Mouse (Mus musculus) forebrain, embryonic 16.5 days (tissue): Measurements from ENCODE around the gene Arhgdib. TPM values are rescaled to one million over a fixed set of nuclear protein-coding genes. Genes with fewer than 3 reads are reported as not detected.

Source experiments
- ATAC-seq: fragments of 200-750 bp; cut with Nextera tagmentation; 2 replicates; pipeline ENCODE4 v1.8.0; 2017; ENCODE audit warnings: mild to moderate bottlenecking, moderate library complexity
- H3K27ac ChIP-seq: fragments of 300-500 bp; sonication (generic); 2 replicates; pipeline ENCODE4 v1.5.1; 2014; ENCODE audit warnings: low read length, control low read depth
- H3K27me3 ChIP-seq: fragments of 300-500 bp; sonication (generic); replicated peaks from 2 replicates; pipeline ENCODE4 v1.6.1; 2014; ENCODE audit warnings: low read length; ENCODE audit not compliant: control insufficient read depth, insufficient read depth
- H3K36me3 ChIP-seq: fragments of 300-500 bp; sonication (generic); 2 replicates; pipeline ENCODE4 v1.6.1; 2014; ENCODE audit not compliant: control insufficient read depth, insufficient read depth
- H3K4me1 ChIP-seq: fragments of 300-500 bp; sonication (generic); replicated peaks from 2 replicates; pipeline ENCODE4 v1.6.1; 2014; ENCODE audit warnings: low read length; ENCODE audit not compliant: control insufficient read depth, insufficient read depth
- H3K4me2 ChIP-seq: fragments of 300-500 bp; sonication (generic); 2 replicates; pipeline ENCODE4 v1.6.1; 2014; ENCODE audit warnings: mild to moderate bottlenecking, low read length, control low read depth
- H3K4me3 ChIP-seq: fragments of 300-500 bp; sonication (generic); replicated peaks from 2 replicates; pipeline ENCODE4 v1.5.1; 2014; ENCODE audit warnings: mild to moderate bottlenecking, low read length, control low read depth
- H3K9ac ChIP-seq: fragments of 300-500 bp; sonication (generic); replicated peaks from 2 replicates; pipeline ENCODE4 v1.6.1; 2014; ENCODE audit warnings: low read depth, low read length, control low read depth
- H3K9me3 ChIP-seq: fragments of 300-500 bp; sonication (generic); 2 replicates; pipeline ENCODE4 v1.6.1; 2016; ENCODE audit warnings: low read length; ENCODE audit not compliant: control insufficient read depth
- WGBS: fragments of 180-500 bp; shearing (Covaris S2); extraction: QIAGEN DNeasy Blood & Tissue Kit; methylation state at CpG from one replicate; pipeline ENCODE4 v1.1.7; 2014; 5-methylcytosine and 5-hydroxymethylcytosine counted together
- polyA plus RNA-seq: library from polyadenylated mRNA; unstranded; fragments of >200 nt; fragmentation: Nextera tagmentation; extraction: Ambion mirVana; gene quantifications from 2 replicates; pipeline ENCODE4 v1.2.1, GENCODE M21; 2015

The Arhgdib gene
- polyA plus RNA-seq, 1 experiment from 2014 or later: 18.5 TPM

- no peak overlapping the region for H3K4me2 ChIP-seq
- no peak overlapping the region for H3K9ac ChIP-seq
- peaks cover 4% of the 10 kb centered on the region for H3K4me1 ChIP-seq
- H3K9me3 ChIP-seq: no peaks in the 10 kb centered on the region
- H3K4me3 ChIP-seq: no peak overlapping the region
- H3K27me3 ChIP-seq: no peaks in the 10 kb centered on the region
- no peak overlapping the region for H3K27ac ChIP-seq
- no peak for ATAC-seq
- no peaks in the 10 kb centered on the region for H3K36me3 ChIP-seq
- 83% methylated on average over 11 of the region's 11 CpGs for WGBS
These were observed 1.3 kb downstream of the Arhgdib start for GRCm38 (mm10) chr6:136940188-136940960.

- WGBS: 78% methylated on average over 13 of the region's 14 CpGs
These were observed 2.1 kb downstream of the Arhgdib start for GRCm38 (mm10) chr6:136939326-136940187.

DNA sequence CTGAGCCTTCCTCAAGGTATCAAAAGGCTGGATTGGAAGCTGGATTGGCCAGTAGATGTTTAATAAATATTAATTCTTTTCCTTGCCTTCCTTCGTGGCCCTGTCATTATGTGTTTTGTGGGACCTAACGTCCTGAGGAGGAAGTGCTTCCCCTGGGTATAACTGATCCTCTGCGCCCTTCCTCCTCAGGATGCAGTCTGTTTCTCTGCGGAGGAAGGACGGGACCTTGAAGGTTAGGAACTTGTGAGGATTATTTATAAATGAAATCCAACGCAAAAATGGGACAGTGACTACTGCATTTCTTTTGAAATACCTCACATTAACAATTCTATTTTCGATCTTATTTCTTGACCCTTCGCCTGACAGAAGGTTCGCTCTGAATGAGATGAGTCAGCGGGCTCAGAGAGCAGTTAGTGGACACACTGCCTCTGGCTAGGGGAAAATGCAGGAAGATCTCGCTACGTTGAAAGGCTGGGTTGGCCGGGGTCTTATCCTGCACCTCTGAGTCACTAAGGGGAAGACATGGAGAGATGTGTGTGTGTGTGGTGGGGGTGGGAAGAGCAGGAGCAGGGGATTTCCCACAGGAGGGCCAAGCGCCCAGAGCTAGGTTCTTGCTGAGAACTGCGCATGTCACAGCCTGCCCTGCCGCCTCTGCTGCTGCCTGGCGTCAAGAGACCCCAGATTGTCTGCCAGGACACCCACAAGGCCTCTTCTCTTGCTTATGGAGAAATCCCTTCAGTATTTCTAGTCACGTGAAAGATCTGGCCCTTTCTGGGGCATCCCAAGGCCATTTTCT is 3.2 kb downstream of the Arhgdib start:
- H3K4me3 ChIP-seq: no peak overlapping the region
- WGBS: 86% methylated on average over 18 of the region's 18 CpGs
- H3K9ac ChIP-seq: no peak overlapping the region
- no peak for ATAC-seq
- H3K9me3 ChIP-seq: no peaks in the 10 kb centered on the region
- H3K27me3 ChIP-seq: no peaks in the 10 kb centered on the region
- H3K27ac ChIP-seq: no peak overlapping the region
- peaks cover 4% of the 10 kb centered on the region for H3K4me1 ChIP-seq
- H3K4me2 ChIP-seq: no peak overlapping the region
- H3K36me3 ChIP-seq: no peaks in the 10 kb centered on the region

More at GRCm38 (mm10) chr6:136939326-136940187, 2.1 kb downstream of the Arhgdib start:
- H3K9ac ChIP-seq: no peak overlapping the region
- no peak for ATAC-seq
- no peak overlapping the region for H3K4me2 ChIP-seq
- no peaks in the 10 kb centered on the region for H3K27me3 ChIP-seq
- peaks cover 4% of the 10 kb centered on the region for H3K4me1 ChIP-seq
- H3K27ac ChIP-seq: no peak overlapping the region
- H3K36me3 ChIP-seq: no peaks in the 10 kb centered on the region
- H3K4me3 ChIP-seq: no peak overlapping the region
- no peaks in the 10 kb centered on the region for H3K9me3 ChIP-seq

GRCm38 (mm10) chr6:136937117-136937516 is 4.6 kb downstream of the Arhgdib start:
- 82% methylated on average over 3 of the region's 3 CpGs for WGBS
- H3K36me3 ChIP-seq: no peaks in the 10 kb centered on the region

GRCm38 (mm10) chr6:136936361-136936760 is 5.3 kb downstream of the Arhgdib start:
- ATAC-seq: no peak
- Histone ChIP-seq H3K4me3 (no peak overlapping the region), H3K27ac (no peak overlapping the region), H3K9ac (no peak overlapping the region), H3K4me1 (peaks cover under 1% of the 10 kb centered on the region), H3K4me2 (no peak overlapping the region), H3K36me3 (no peaks in the 10 kb centered on the region), H3K27me3 (no peaks in the 10 kb centered on the region), H3K9me3 (no peaks in the 10 kb centered on the region)
- WGBS: 88% methylated on average over 9 of the region's 9 CpGs

More at GRCm38 (mm10) chr6:136937117-136937516, 4.6 kb downstream of the Arhgdib start:
- H3K27ac ChIP-seq: no peak overlapping the region
- no peaks in the 10 kb centered on the region for H3K9me3 ChIP-seq
- no peak overlapping the region for H3K4me3 ChIP-seq
- no peak overlapping the region for H3K9ac ChIP-seq
- no peak for ATAC-seq
- H3K4me1 ChIP-seq: peaks cover 4% of the 10 kb centered on the region
- H3K4me2 ChIP-seq: no peak overlapping the region
- no peaks in the 10 kb centered on the region for H3K27me3 ChIP-seq

DNA sequence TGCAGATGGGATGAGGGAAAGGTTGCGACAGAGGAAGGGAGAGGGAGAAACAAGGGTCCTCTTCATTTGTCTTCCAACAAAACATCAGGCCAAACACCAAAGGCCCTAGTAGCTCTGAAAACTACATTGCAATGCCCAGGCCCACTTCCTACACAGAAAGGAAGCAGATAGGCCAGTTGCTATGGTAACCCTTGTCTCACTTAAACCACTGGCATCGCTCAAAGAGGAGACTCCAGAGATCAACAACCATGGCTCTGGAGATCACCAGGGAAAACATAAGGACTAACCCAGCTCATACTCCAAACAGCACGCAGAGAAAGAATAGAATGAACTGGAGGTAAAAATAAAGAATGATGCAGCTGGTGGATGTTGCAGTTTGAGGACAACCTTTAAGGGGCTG is 6.5 kb downstream of the Arhgdib start:
- no peak overlapping the region for H3K4me2 ChIP-seq
- no peaks in the 10 kb centered on the region; the same call in 1 of the 2 replicates for H3K4me1 ChIP-seq
- H3K36me3 ChIP-seq: no peaks in the 10 kb centered on the region
- H3K9ac ChIP-seq: no peak overlapping the region
- no peaks in the 10 kb centered on the region for H3K9me3 ChIP-seq
- 76% methylated on average over 3 of the region's 3 CpGs for WGBS
- no peak overlapping the region for H3K4me3 ChIP-seq
- no peaks in the 10 kb centered on the region for H3K27me3 ChIP-seq
- ATAC-seq: no peak
- no peak overlapping the region for H3K27ac ChIP-seq

GRCm38 (mm10) chr6:136934068-136934467 is 7.6 kb downstream of the Arhgdib start:
- Histone ChIP-seq H3K36me3 (no peaks in the 10 kb centered on the region), H3K27me3 (no peaks in the 10 kb centered on the region), H3K4me3 (no peak overlapping the region), H3K9ac (no peak overlapping the region), H3K9me3 (no peaks in the 10 kb centered on the region), H3K4me2 (no peak overlapping the region), H3K4me1 (no peaks in the 10 kb centered on the region), H3K27ac (no peak overlapping the region)
- ATAC-seq: no peak
- WGBS: 81% methylated on average over 7 of the region's 7 CpGs

- no peaks in the 10 kb centered on the region for H3K27me3 ChIP-seq
- no peaks in the 10 kb centered on the region for H3K4me1 ChIP-seq
- no peak overlapping the region for H3K4me2 ChIP-seq
- no peak overlapping the region for H3K9ac ChIP-seq
- no peaks in the 10 kb centered on the region for H3K9me3 ChIP-seq
- WGBS: 85% methylated on average over 13 of the region's 13 CpGs
- no peak for ATAC-seq
- no peak overlapping the region for H3K4me3 ChIP-seq
- no peaks in the 10 kb centered on the region for H3K36me3 ChIP-seq
- H3K27ac ChIP-seq: no peak overlapping the region
These were observed 10.5 kb downstream of the Arhgdib start for GRCm38 (mm10) chr6:136931246-136931645.

DNA sequence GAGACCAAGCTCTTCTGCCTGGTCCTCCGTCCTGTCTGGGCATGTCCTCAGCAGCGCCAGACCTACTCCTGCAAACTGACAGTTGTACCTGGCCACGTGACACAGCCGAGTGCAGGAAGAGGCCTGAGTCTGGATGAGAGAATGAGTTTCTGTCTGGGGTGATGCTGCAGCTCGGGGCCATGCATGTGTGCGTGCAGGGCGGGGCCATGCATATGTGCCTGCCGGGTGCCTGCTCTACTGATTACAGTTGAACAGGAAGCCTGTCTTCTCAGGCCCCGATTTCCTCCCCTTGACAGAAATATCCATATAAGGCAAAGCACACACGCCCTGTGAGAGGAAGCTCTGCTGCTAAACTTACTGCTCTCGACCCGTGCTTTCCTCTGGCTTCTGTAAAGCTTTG is 11.0 kb downstream of the Arhgdib start:
- no peaks in the 10 kb centered on the region for H3K36me3 ChIP-seq
- no peak overlapping the region for H3K4me2 ChIP-seq
- H3K4me1 ChIP-seq: no peaks in the 10 kb centered on the region
- WGBS: 76% methylated on average over 12 of the region's 12 CpGs
- H3K9ac ChIP-seq: no peak overlapping the region
- no peak overlapping the region for H3K4me3 ChIP-seq
- no peaks in the 10 kb centered on the region for H3K9me3 ChIP-seq
- H3K27me3 ChIP-seq: no peaks in the 10 kb centered on the region
- ATAC-seq: no peak
- H3K27ac ChIP-seq: no peak overlapping the region
